Mouse (Mus musculus): ENCODE measurements around the gene Ccdc182.

Gene Ccdc182

GRCm38 (mm10) chr11:88280426-88280836, 13.4 kb upstream of the Ccdc182 start:
- no peak for DNase-seq (ENCODE audit: low spot score in 2 of 2)

GRCm38 (mm10) chr11:88281428-88282119, 12.3 kb upstream of the Ccdc182 start:
- no peak for DNase-seq (ENCODE audit: low spot score in 2 of 2)

- DNase-seq (ENCODE audit: low spot score in 2 of 2), result no peak
Observed at GRCm38 (mm10) chr11:88282516-88282915, 11.3 kb upstream of the Ccdc182 start.

GRCm38 (mm10) chr11:88286019-88286418, 7.8 kb upstream of the Ccdc182 start:
- no peak for DNase-seq (ENCODE audit: low spot score in 2 of 2)

DNA sequence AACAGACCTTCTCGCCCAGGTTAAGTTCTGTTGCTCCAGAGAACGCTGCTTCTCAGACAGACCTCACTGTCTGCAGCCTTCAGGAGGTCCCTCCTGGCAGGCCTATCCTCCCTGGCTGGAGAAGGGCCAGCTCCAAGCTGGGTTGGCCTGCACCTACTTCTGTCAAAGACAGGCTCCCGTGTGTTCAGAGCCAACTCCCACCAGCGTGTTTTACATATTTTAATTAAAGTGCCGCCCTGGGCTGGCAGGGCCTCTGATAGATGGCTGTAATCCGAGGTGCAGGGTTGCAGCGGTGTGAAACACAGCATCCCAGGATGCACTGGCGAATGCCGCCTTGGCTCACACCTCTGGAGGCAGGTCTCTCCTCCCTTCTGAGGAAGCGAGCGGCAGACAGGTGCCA, 5.5 kb upstream of the Ccdc182 start:
- no peak for DNase-seq (ENCODE audit: low spot score in 2 of 2)

- no peak for DNase-seq (ENCODE audit: low spot score in 2 of 2)
Observed at GRCm38 (mm10) chr11:88288805-88289340, 5.0 kb upstream of the Ccdc182 start.

DNA sequence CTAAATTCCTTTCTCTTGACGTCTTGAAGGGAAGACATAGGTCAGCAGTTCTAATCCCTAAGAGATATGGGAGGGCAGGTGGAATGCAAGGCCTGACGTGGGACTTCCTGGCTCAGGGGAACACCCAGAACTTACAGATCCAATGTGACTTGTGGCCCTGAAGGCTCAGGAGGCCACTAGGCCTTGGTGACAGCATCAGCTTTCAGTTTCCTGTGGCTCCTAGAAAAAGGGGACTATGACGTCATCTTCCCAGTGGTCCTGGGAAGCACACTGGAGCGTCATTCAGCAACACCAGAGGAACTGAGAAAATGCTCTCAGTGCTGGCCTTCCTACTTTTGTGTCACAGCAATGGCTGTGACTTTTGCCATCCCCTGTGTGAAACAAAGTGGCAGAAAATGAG, 2.6 kb upstream of the Ccdc182 start:
- no peak for DNase-seq (ENCODE audit: low spot score in 2 of 2)

- no peak for DNase-seq (ENCODE audit: low spot score in 2 of 2)
Observed at GRCm38 (mm10) chr11:88291688-88292087, 2.2 kb upstream of the Ccdc182 start.

GRCm38 (mm10) chr11:88294394-88294710, 494 bp downstream of the Ccdc182 start:
- DNase-seq (ENCODE audit: low spot score in 2 of 2), result no peak

- DNase-seq (ENCODE audit: low spot score in 2 of 2), result no peak
Observed at GRCm38 (mm10) chr11:88295298-88295697, 1.4 kb downstream of the Ccdc182 start.

DNA sequence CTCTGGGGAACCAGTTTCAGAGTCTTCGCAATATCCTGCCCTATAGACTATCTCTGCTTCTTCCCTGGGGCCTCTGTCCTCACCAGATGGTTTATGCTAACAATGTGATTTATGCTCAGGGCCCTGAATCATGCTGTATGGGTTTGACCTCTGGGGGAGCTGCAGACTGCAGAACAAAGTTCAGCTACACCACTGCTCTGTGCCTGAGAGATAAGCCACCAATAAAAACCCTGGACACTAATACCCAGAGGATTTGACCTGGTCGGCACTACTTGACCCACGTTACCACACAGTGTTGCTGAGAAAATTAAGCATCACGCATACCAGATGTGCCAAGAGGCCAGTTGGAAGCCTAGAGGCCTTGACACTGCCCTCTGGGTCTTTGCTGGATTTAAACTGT, 3.7 kb downstream of the Ccdc182 start:
- DNase-seq (ENCODE audit: low spot score in 2 of 2), result no peak

- no peak for DNase-seq (ENCODE audit: low spot score in 2 of 2)
Observed at GRCm38 (mm10) chr11:88299345-88299744, 5.5 kb downstream of the Ccdc182 start.

- no peak for DNase-seq (ENCODE audit: low spot score in 2 of 2)
Observed at GRCm38 (mm10) chr11:88301619-88302018, 7.8 kb downstream of the Ccdc182 start.

- no peak for DNase-seq (ENCODE audit: low spot score in 2 of 2)
Observed at GRCm38 (mm10) chr11:88305759-88306158, 11.9 kb downstream of the Ccdc182 start.

- DNase-seq (ENCODE audit: low spot score in 2 of 2), result no peak
Observed at GRCm38 (mm10) chr11:88307616-88308543, 14.0 kb downstream of the Ccdc182 start.

DNA sequence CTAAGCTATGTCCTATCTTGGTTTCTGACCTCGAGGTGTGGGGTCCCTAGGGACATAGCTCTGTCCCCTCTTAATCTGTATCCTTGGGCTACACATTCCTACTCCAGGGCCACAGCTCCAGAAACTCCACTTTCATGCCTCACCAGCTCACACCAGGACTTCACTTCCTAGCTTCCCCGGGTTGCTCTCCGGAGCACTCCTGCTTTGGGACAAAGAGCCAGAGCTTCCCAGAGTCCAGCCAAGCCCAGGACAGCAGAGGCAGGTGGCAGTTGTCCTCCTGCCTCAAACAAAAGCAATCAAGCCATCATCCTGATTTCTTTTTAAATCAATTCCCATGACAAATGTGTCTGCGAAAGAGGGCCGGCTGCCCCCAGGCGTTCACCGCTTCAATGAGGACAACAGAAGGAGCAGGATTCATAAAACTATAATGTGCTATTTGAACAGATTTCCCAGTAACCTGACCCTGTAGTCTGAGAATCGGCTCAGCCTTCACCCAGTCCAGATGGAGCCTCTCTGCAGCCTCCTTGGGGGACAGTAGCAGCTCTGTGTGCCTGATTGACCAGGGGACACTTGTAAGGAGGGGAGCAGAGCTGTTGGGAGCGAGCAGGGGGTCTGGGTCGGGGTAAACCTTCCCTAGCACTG, 15.3 kb downstream of the Ccdc182 start:
- DNase-seq (ENCODE audit: low spot score in 2 of 2), result no peak

GRCm38 (mm10) chr11:88310773-88311172, 16.9 kb downstream of the Ccdc182 start:
- DNase-seq (ENCODE audit: low spot score in 2 of 2), result no peak

DNA sequence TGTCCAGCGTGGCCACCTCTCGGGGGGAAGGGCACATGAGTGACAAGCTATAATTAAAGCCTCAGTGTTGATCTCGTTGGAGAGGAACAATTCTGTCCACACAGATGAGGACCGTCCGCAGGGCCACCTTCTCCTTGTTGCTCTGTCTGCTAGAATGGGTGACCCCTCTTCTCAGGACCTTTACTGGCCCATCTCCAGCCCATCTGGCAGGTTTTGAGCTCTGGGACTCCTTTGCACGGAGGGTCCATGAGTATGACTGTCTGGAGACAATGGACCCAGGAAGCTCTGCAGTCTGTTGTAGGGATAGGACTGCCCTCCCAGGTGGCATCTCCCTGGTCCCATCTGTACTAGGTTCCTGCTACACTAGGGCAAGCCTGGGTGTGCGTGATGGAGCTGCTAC, 17.7 kb downstream of the Ccdc182 start:
- no peak for DNase-seq (ENCODE audit: low spot score in 2 of 2)

- DNase-seq (ENCODE audit: low spot score in 2 of 2), result no peak
Observed at GRCm38 (mm10) chr11:88313512-88313911, 19.7 kb downstream of the Ccdc182 start.

- no peak for DNase-seq (ENCODE audit: low spot score in 2 of 2)
Observed at GRCm38 (mm10) chr11:88314471-88314870, 20.6 kb downstream of the Ccdc182 start.

DNA sequence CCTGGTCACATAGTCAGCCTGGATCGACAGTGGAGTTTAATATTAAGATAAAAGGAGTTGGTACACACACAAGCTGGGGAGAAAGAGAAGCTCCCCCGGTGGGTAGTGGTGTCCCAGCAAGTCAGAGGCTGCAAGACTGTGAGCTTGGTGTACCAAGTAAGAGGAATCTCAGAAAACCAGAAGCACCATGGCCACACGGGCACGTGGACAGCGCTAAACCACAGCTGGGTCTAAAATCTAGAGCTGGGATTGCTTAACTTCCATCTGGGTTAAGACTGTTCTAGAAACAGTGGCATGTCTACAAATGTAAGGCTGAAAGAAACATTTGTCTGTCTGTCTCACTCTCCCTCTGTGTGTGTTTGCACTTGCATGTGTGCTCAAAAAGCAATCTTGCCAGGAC, 21.5 kb downstream of the Ccdc182 start:
- no peak for DNase-seq (ENCODE audit: low spot score in 2 of 2)

- no peak for DNase-seq (ENCODE audit: low spot score in 2 of 2)
Observed at GRCm38 (mm10) chr11:88318850-88319249, 25.0 kb downstream of the Ccdc182 start.
